Mouse (Mus musculus) leukemia stem cell, adult 10-12 weeks (primary cell): Measurements from ENCODE around the gene Lancl3. TPM values are rescaled to one million over a fixed set of nuclear protein-coding genes. Genes with fewer than 3 reads are reported as not detected.

Source experiments
- polyA plus RNA-seq: library from polyadenylated mRNA; stranded (reverse); fragments of >175 nt; gene quantifications from 2 replicates; pipeline ENCODE4 v1.2.3, GENCODE M21; 2012; ENCODE audit warnings: low replicate concordance

Gene Lancl3
- 0.14 and 0.20 TPM in 2 replicates for polyA plus RNA-seq

DNA sequence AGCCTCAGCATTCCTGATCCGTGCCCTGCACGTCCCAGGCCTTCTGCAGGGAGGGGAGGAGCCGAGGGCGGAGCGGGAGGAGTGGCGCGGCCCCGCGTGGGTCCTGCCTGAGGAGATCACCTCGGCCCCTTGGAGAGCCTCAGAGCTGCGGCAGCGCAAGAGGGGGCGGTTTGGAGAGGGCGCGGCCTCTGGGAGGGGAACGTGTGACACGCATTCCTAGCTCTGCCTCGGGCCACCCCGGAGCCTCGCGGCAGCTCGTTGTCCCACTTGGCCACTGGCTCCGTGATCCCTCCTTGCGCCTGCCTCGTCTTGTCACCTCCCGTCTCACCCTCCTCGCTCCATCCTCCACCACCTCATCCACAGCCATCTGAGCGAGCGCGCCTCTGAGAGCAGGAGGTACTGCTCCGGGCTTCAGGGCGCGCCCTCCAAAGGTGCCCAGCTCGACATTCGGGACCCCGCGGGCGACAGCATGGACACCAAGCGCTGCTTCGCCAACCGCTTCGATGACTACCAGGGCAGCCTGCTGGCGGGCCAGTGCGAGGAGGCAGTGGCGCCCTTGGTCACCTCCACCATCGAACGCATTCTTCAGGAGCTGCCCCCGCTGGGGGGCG lies at the start of gene Lancl3:
Gene Lancl3, plus strand, starts transcription at position 142 of the 611 bp plus-strand sequence.

DNA sequence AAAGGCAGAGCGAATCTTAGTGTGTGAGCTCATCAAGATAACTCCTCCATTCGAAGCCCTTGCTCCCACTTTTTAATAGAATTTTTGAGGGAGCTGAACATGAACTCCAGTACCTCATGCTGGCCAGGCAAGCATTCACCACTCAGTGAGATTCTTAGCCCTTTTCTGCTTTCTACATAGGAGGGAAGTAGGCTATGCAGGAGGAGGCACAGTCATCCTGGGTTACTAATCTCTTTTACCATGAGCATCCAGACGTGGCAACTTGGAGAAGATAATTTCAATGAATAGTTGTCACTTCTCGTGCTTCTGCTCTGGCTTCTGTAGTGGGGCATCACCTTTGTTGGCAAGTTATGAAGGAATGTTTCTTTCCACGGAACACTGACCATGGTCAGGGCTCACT lies 57.1 kb downstream of the Lancl3 start, which contains the start of gene Gm14862:
Gene Gm14862, minus strand, starts transcription at position 134 of the 400 bp plus-strand sequence.

DNA sequence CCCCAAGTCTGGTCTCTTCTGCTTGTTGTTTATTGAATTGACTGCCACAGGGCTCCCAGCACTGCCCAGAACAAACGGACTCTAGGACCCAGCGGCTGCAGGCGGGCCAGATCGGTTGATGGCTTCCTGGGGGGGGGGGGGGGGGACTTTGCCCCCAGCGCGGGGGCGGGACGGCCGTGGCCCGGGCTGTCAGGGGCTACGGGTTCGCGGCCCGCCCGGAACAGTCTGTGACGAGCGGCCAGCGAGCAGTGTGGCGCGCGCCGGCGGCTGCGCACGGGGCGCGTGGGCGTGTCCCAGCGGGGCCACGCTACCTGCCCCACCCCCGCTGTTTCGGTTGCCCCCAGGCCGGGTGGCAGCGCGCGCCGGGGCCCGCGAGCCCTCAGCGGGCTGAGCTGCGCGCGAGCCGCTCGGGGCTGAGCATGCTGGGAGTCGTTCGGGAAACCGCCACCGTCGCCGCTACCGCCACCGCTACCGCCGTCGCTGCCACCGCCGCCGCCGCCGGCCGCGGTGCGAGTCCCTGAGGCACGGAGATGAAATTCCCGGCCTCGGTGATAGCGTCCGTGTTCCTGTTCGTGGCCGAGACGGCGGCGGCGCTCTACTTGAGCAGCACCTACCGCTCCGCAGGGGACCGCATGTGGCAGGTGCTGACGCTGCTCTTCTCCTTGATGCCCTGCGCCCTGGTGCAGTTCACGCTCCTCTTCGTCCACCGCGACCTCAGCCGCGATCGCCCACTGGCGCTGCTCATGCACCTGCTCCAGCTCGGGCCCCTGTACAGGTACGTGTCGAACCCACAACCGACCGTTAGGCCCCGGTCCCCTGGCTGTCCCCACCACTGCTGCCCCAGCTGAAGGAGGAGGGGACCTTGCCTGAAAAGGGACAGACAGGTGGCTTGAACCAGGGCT lies 73.0 kb downstream of the Lancl3 start, which contains the start of gene Xk:
Gene Xk, plus strand, starts transcription at position 297 of the 902 bp plus-strand sequence.

DNA sequence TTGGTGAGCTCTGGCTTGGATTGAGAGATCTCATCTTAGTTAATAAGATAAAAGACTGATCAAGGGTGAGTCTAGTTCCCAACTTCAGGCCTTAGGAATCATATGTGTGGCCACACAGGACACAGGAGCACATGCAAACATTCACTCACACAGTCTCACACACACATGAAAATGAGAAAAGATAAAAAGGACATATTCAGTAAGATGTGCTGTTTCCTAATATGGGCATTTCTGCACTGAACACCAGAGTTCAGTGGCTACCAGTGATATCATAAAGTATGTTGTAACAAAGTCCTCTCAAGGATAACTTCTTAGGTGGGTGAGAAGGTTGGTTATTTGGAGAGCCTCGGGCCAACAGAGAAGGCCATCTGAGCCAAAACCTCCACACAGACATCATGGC lies 83.8 kb downstream of the Lancl3 start, which contains the start of gene H2al1m:
Gene H2al1m, plus strand, starts transcription at position 301 of the 400 bp plus-strand sequence.

Other genes with a start within 250 kb of the Lancl3 start
- not detected in 2 replicates for gene Fthl17b, start 236.9 kb upstream of the Lancl3 start, polyA plus RNA-seq
- not detected in 2 replicates for gene Fthl17c, start 223.3 kb upstream of the Lancl3 start, polyA plus RNA-seq
- gene Fthl17d, start 213.1 kb upstream of the Lancl3 start, polyA plus RNA-seq, result not detected in 2 replicates
- not detected in 2 replicates for gene Fthl17e, start 166.4 kb upstream of the Lancl3 start, polyA plus RNA-seq
- gene Fthl17f, start 136.9 kb upstream of the Lancl3 start, polyA plus RNA-seq, result not detected in 2 replicates
- gene 4930402K13Rik, start 95.3 kb upstream of the Lancl3 start, polyA plus RNA-seq, result not detected in 2 replicates
- gene Gm14862, start 57.0 kb downstream of the Lancl3 start, polyA plus RNA-seq, result not detected in 2 replicates
- 6.3 and 17.8 TPM in 2 replicates for gene Xk, start 72.9 kb downstream of the Lancl3 start, polyA plus RNA-seq
- gene H2al1m, start 83.9 kb downstream of the Lancl3 start, polyA plus RNA-seq, result not detected in 2 replicates
- not detected in 2 replicates for gene H2al1k, start 150.7 kb downstream of the Lancl3 start, polyA plus RNA-seq